Mouse (Mus musculus) intestine, postnatal 0 days (tissue): ENCODE data around the gene Mpp6. TPM values are rescaled to one million over a fixed set of nuclear protein-coding genes. Genes with fewer than 3 reads are reported as not detected.

Experiments
- ATAC-seq: fragments of 200-750 bp; cut with Nextera tagmentation; 2 replicates; pipeline ENCODE4 v1.8.0; 2017; ENCODE audit warnings: mild to moderate bottlenecking, moderate TSS enrichment, moderate library complexity
- H3K27ac ChIP-seq: fragments of 300-500 bp; sonication (generic); 2 replicates; pipeline ENCODE4 v1.5.1; 2014; ENCODE audit warnings: mild to moderate bottlenecking, low read depth, low read length, moderate library complexity
- H3K27me3 ChIP-seq: fragments of 300-500 bp; sonication (generic); replicated peaks from 2 replicates; pipeline ENCODE4 v1.6.1; 2014; ENCODE audit warnings: low read length, mixed read lengths; ENCODE audit not compliant: control insufficient read depth, insufficient read depth
- H3K36me3 ChIP-seq: fragments of 300-500 bp; sonication (generic); 2 replicates; pipeline ENCODE4 v1.6.1; 2014; ENCODE audit warnings: mild to moderate bottlenecking, moderate library complexity; ENCODE audit not compliant: control insufficient read depth, insufficient read depth
- H3K4me1 ChIP-seq: fragments of 300-500 bp; sonication (generic); replicated peaks from 2 replicates; pipeline ENCODE4 v1.6.1; 2014; ENCODE audit warnings: antibody characterized with exemption, low read length, mixed read lengths; ENCODE audit not compliant: control insufficient read depth, insufficient read depth
- H3K4me2 ChIP-seq: fragments of 300-500 bp; sonication (generic); replicated peaks from 2 replicates; pipeline ENCODE4 v1.6.1; 2014; ENCODE audit warnings: low read depth, mild to moderate bottlenecking, moderate library complexity
- H3K4me3 ChIP-seq: fragments of 300-500 bp; sonication (generic); 2 replicates; pipeline ENCODE4 v1.5.1; 2014; ENCODE audit warnings: low read depth, low read length
- H3K9ac ChIP-seq: fragments of 300-500 bp; sonication (generic); 2 replicates; pipeline ENCODE4 v1.6.1; 2014; ENCODE audit warnings: mild to moderate bottlenecking, low read depth, low read length
- H3K9me3 ChIP-seq: fragments of 300-500 bp; sonication (generic); 2 replicates; pipeline ENCODE4 v1.6.1; 2016; ENCODE audit warnings: mixed run types; ENCODE audit not compliant: control insufficient read depth
- CTCF ChIP-seq: sonication (generic); IDR thresholded peaks from 2 replicates; pipeline ENCODE4 v1.5.1; 2016; ENCODE audit warnings: low read depth, mild to moderate bottlenecking, control low read depth, antibody characterized with exemption, moderate library complexity
- WGBS: fragments of 180-500 bp; shearing (Covaris S2); extraction: QIAGEN DNeasy Blood & Tissue Kit; methylation state at CpG from one replicate; pipeline ENCODE4 v1.1.7; 2014; 5-methylcytosine and 5-hydroxymethylcytosine counted together
- polyA plus RNA-seq: library from polyadenylated mRNA; unstranded; fragments of >200 nt; fragmentation: Nextera tagmentation; extraction: Ambion mirVana; gene quantifications from 2 replicates; pipeline ENCODE4 v1.2.1, GENCODE M21; 2015

The Mpp6 gene
- polyA plus RNA-seq, 1 experiment from 2014 or later: 32.1 TPM

DNA sequence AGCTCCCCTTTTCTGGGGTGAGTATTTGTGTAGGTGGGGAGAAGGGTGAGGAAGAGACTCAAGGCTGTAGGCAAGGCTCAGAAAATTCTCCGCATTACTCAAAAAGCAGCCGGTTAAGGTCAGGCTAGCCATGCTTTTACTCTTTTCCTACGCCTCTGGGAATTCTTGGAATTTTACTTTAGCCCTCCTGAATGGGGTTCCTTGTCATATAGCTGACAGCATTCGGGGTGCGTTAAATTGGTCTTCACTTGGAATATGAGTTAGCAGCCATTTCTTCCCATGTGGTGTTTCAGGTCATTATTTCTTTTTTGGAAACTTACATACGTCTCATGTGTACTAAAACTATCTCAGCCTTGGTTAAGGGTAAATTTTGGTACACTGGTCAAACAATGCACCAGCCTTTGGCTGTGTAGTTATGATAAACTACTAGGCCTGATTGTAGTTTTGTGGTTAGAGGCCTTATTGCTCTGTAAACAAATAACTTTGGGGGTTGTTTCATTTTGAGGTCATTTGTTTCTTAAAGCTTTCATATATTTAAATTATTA lies 1.1 kb downstream of the Mpp6 start:
- peak overlapping the region; percentile 95 for H3K4me2 ChIP-seq
- H3K9ac ChIP-seq: peak overlapping the region; percentile 72; the same call in 1 of the 2 replicates
- H3K9me3 ChIP-seq: no peaks in the 10 kb centered on the region
- 10% methylated on average over 6 of the region's 6 CpGs for WGBS
- TF ChIP-seq CTCF: no peak
- H3K27ac ChIP-seq: no peak overlapping the region
- peak overlapping the region; percentile 89 for H3K4me3 ChIP-seq
- no peaks in the 10 kb centered on the region for H3K4me1 ChIP-seq
- no peaks in the 10 kb centered on the region for H3K36me3 ChIP-seq
- no peak for ATAC-seq
- no peaks in the 10 kb centered on the region for H3K27me3 ChIP-seq

DNA sequence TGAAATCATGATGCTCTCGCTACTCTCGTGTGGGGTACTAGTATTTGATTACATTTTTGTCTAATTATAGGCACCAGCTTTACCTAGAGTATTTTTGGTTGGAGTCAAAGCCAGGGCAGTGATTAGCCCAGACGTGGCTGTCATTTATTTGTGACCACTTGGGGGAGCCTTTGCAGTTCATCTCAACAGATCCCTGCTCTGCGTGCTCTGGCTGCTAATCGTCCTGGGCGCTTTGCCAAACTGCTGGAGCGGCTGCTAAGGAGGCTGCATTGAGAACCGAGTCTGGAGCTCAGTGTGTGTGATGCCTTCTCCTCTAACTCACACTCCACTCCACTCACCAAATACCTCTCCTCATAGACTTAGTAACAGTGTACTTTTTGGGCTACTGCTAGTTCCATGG lies 2.7 kb downstream of the Mpp6 start:
- peak overlapping the region; percentile 32; the same call in 1 of the 2 replicates for H3K4me2 ChIP-seq
- H3K4me1 ChIP-seq: no peaks in the 10 kb centered on the region
- no peak overlapping the region for H3K27ac ChIP-seq
- no peaks in the 10 kb centered on the region for H3K27me3 ChIP-seq
- H3K4me3 ChIP-seq: no peak overlapping the region
- TF ChIP-seq CTCF: peak; percentile 94
- no peak overlapping the region for H3K9ac ChIP-seq
- ATAC-seq: 0 out of 2 replicates have a peak, but pooled peaks have one; percentile 29
- WGBS: under 1% methylated on average over 8 of the region's 8 CpGs
- no peaks in the 10 kb centered on the region for H3K9me3 ChIP-seq
- no peaks in the 10 kb centered on the region for H3K36me3 ChIP-seq

DNA sequence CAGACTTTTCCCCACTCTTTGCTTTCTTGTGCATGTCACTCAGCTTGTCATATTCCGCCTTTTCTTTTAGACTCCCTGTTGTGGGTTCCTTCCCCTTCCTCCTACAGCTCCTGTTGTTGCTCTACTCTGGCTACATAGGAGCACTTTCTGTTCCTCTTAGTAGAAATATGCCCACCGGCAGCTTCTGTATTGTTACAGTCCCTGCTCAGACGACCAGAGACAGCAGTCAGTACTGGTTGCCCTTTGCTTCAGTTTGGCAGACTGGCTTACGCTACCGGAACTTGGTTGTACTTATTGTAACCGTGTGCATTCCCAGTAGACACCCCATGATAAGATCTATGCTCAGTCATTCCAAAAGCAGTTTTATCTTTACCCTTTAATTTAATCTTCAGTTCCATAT lies 4.2 kb downstream of the Mpp6 start:
- no peak overlapping the region for H3K9ac ChIP-seq
- WGBS: 77% methylated on average over 6 of the region's 6 CpGs
- H3K27me3 ChIP-seq: no peaks in the 10 kb centered on the region
- TF ChIP-seq CTCF: no peak
- no peak overlapping the region for H3K4me2 ChIP-seq
- no peaks in the 10 kb centered on the region for H3K9me3 ChIP-seq
- ATAC-seq: no peak
- H3K27ac ChIP-seq: no peak overlapping the region
- H3K4me1 ChIP-seq: no peaks in the 10 kb centered on the region
- H3K36me3 ChIP-seq: no peaks in the 10 kb centered on the region
- no peak overlapping the region for H3K4me3 ChIP-seq

DNA sequence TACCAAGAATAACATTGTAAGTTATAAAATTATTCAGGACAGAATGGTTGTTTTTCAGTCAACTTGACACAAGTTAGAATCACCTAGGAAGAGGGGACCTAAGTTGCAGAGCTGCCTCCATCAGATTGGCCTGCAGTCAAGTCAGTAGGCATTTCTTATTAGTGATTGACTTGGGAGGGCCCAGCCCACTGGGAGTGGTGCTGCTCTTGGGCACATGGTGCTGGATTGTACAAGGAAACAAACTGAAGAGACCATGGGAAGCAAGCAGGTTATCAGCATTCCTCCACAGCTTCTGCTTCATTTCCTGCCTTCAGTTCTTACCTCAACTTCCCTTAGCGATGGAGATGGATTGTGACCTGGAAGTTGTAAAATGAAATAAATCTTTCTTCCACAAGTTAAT lies 10.9 kb downstream of the Mpp6 start:
- 56% methylated on average over 1 of the region's 1 CpGs for WGBS

DNA sequence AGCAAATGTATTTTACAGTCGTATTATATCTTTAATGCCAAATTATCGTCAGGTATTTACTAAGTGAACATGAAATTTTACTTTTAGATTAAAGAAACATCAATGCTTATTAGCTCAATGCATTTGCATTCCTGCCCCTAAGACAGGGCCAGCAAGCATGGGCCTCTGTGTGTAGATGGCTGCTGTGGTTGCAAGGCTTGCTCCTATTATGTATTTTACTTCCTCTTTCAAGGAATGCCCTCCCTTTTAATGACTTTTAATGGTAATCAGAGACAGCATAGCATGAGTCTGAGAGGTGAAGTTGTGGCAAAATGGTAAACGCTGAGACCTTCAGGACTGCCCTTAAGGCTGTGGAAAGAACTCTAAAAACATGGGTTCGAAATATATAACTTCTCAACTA lies 12.8 kb downstream of the Mpp6 start:
- no peaks in the 10 kb centered on the region for H3K27me3 ChIP-seq
- WGBS: 90% methylated on average over 4 of the region's 4 CpGs
- no peaks in the 10 kb centered on the region for H3K9me3 ChIP-seq
- H3K4me3 ChIP-seq: no peak overlapping the region
- no peak for ATAC-seq
- TF ChIP-seq CTCF: no peak
- no peaks in the 10 kb centered on the region; the same call in 1 of the 2 replicates for H3K4me1 ChIP-seq
- H3K27ac ChIP-seq: no peak overlapping the region
- no peak overlapping the region for H3K9ac ChIP-seq
- H3K4me2 ChIP-seq: no peak overlapping the region
- H3K36me3 ChIP-seq: no peaks in the 10 kb centered on the region; the same call in 1 of the 2 replicates

More for the DNA sequence above, 10.9 kb downstream of the Mpp6 start:
- H3K36me3 ChIP-seq: no peaks in the 10 kb centered on the region; the same call in 1 of the 2 replicates
- no peak for TF ChIP-seq CTCF
- no peaks in the 10 kb centered on the region for H3K27me3 ChIP-seq
- no peak overlapping the region for H3K9ac ChIP-seq
- no peak overlapping the region for H3K4me3 ChIP-seq
- no peaks in the 10 kb centered on the region for H3K9me3 ChIP-seq
- H3K4me1 ChIP-seq: no peaks in the 10 kb centered on the region; the same call in 1 of the 2 replicates
- no peak for ATAC-seq
- no peak overlapping the region for H3K27ac ChIP-seq
- no peak overlapping the region for H3K4me2 ChIP-seq

DNA sequence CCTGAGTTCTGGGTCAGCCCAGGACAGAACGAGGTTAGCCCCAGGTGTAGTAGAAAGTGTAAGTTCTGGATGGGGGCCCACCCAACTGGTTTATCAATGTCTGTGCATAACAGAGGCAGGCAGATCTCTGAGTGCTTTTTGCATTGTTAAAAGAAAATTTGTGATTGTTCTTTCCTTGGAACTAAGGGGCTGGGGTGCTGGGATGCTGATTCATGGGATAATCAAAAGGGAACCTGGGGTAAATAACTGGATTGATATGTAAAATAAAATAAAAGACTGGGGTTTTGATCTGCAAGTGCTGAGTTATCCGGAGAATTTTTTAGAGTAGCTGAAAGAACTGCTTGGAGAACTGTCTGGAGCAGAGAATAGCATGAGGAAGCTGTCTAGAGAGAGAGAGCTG lies 14.2 kb downstream of the Mpp6 start:
- WGBS: 76% methylated on average over 2 of the region's 2 CpGs
- no peak overlapping the region for H3K4me2 ChIP-seq
- no peaks in the 10 kb centered on the region; the same call in 1 of the 2 replicates for H3K36me3 ChIP-seq
- no peak for ATAC-seq
- no peak overlapping the region for H3K27ac ChIP-seq
- no peak overlapping the region for H3K9ac ChIP-seq
- no peak for TF ChIP-seq CTCF
- H3K9me3 ChIP-seq: no peaks in the 10 kb centered on the region
- H3K4me1 ChIP-seq: no peaks in the 10 kb centered on the region; the same call in 1 of the 2 replicates
- H3K4me3 ChIP-seq: no peak overlapping the region
- H3K27me3 ChIP-seq: no peaks in the 10 kb centered on the region
